Comparison of ENCODE assay signal across 11 mouse cellular contexts in genomic region chr6:99130758-99131410, GRCm38 (mm10).
DNase-seq lines count a peak whose midpoint lies in the region; ATAC-seq lines count a peak whose summit lies in the region.
"Had no signal": no experiment of that assay in that cellular context is flagged by ENCODE, and none has a peak within 500 bp of the region (broad histone marks: within the 10 kb centered on the region; RNA-seq: fewer than 3 reads in every experiment).

No protein-coding gene starts in this region.

- DNase-seq in adrenal gland, postnatal 14 days: peak; percentile 7
- no peak for DNase-seq in adrenal gland, adult (ENCODE audit: inconsistent age in 2 of 2, low spot score in 1 of 2)
- DNase-seq in kidney, postnatal 4 days: peak; percentile 13 to 26
- no peak for DNase-seq in kidney, postnatal 36 days
- peak; percentile 13 for DNase-seq in lung, postnatal 10 days
- no peak for DNase-seq in c-Kit-positive CD71-positive TER-119-positive erythroid progenitor cells, embryonic 14.5 days (ENCODE audit: low spot score)
- no peak for DNase-seq in gastrocnemius, postnatal 10 days
- DNase-seq: cerebellum, postnatal 14 days; kidney, postnatal 10 days; liver, embryonic 13.5 days had no signal

- ATAC-seq in activated CD4-positive, CD25-positive, alpha-beta regulatory T cell, adult 4 months: peak; percentile 63

Comparison
In these comparisons a context has a peak if more than half of its experiments do, and no peak if none do; other contexts are left out.
1. DNase-seq: peak in adrenal gland, postnatal 14 days (single experiment), kidney, postnatal 4 days (2 of 2) and lung, postnatal 10 days (single experiment); none in adrenal gland, adult (0 of 2), kidney, postnatal 36 days (0 of 2), c-Kit-positive CD71-positive TER-119-positive erythroid progenitor cells, embryonic 14.5 days (single experiment) and gastrocnemius, postnatal 10 days (single experiment).